Mouse (Mus musculus) liver, postnatal 0 days (tissue): ENCODE measurements around the gene Gm10945. TPM values are rescaled to one million over a fixed set of nuclear protein-coding genes. Genes with fewer than 3 reads are reported as not detected.

Experiments
- ATAC-seq: fragments of 200-750 bp; cut with Nextera tagmentation; 2 replicates; pipeline ENCODE4 v1.8.0; 2017; ENCODE audit warnings: mild to moderate bottlenecking, moderate library complexity
- DNase-seq: peaks from one replicate; pipeline ENCODE4 v3.0.0-alpha.2; 2016
- H3K27ac ChIP-seq: fragments of 300-500 bp; sonication (generic); 2 replicates; pipeline ENCODE4 v1.5.1; 2014; ENCODE audit warnings: antibody characterized with exemption, moderate library complexity, mild to moderate bottlenecking, low read depth
- H3K27me3 ChIP-seq: fragments of 300-500 bp; sonication (generic); 2 replicates; pipeline ENCODE4 v1.6.1; 2014; ENCODE audit warnings: low read length, control low read depth, mixed read lengths; ENCODE audit not compliant: insufficient read depth
- H3K36me3 ChIP-seq: fragments of 300-500 bp; sonication (generic); replicated peaks from 2 replicates; pipeline ENCODE4 v1.6.1; 2014; ENCODE audit warnings: mild to moderate bottlenecking, control low read depth, low read length, moderate library complexity, mixed read lengths; ENCODE audit not compliant: insufficient read depth
- H3K4me1 ChIP-seq: fragments of 300-500 bp; sonication (generic); 2 replicates; pipeline ENCODE4 v1.6.1; 2014; ENCODE audit warnings: antibody characterized with exemption, mild to moderate bottlenecking, control low read depth; ENCODE audit not compliant: insufficient read depth
- H3K4me2 ChIP-seq: fragments of 300-500 bp; sonication (generic); 2 replicates; pipeline ENCODE4 v1.6.1; 2014; ENCODE audit warnings: low read depth, mild to moderate bottlenecking, low read length, moderate library complexity, mixed read lengths
- H3K4me3 ChIP-seq: fragments of 300-500 bp; sonication (generic); 2 replicates; pipeline ENCODE4 v1.5.1; 2014; ENCODE audit warnings: low read depth, low read length
- H3K9ac ChIP-seq: fragments of 300-500 bp; sonication (generic); replicated peaks from 2 replicates; pipeline ENCODE4 v1.6.1; 2014; ENCODE audit warnings: mild to moderate bottlenecking, moderate library complexity
- H3K9me3 ChIP-seq: fragments of 300-500 bp; sonication (generic); 2 replicates; pipeline ENCODE4 v1.6.1; 2016; ENCODE audit warnings: mild to moderate bottlenecking, control low read depth, low read length, mixed read lengths
- CTCF ChIP-seq: sonication (generic); IDR thresholded peaks from 2 replicates; pipeline ENCODE4 v1.5.1; 2016; ENCODE audit warnings: antibody characterized with exemption, low read depth
- EP300 ChIP-seq: IDR thresholded peaks from 2 replicates; pipeline ENCODE4 v1.6.1; 2016; ENCODE audit warnings: antibody characterized with exemption, low read depth, mild to moderate bottlenecking
- WGBS: fragments of 180-500 bp; shearing (Covaris S2); extraction: QIAGEN DNeasy Blood & Tissue Kit; methylation state at CpG from one replicate; pipeline ENCODE4 v1.1.7; 2014; ENCODE audit not compliant: insufficient replicate concordance; 5-methylcytosine and 5-hydroxymethylcytosine counted together
- polyA plus RNA-seq: library from polyadenylated mRNA; unstranded; fragments of >200 nt; fragmentation: Nextera tagmentation; extraction: Ambion mirVana; gene quantifications from 2 replicates; pipeline ENCODE4 v1.2.1, GENCODE M21; 2015

Gm10945 gene
- polyA plus RNA-seq, 1 experiment from 2014 or later, result not detected

- Histone ChIP-seq H3K9me3 (no peaks in the 10 kb centered on the region), H3K4me3 (no peak overlapping the region), H3K27ac (no peak overlapping the region), H3K36me3 (no peaks in the 10 kb centered on the region), H3K27me3 (no peaks in the 10 kb centered on the region), H3K4me2 (no peak overlapping the region), H3K9ac (no peak overlapping the region), H3K4me1 (no peaks in the 10 kb centered on the region)
- DNase-seq (no peak), ATAC-seq (no peak)
- no peak for TF ChIP-seq CTCF
- TF ChIP-seq EP300, result no peak
- 63% methylated on average over 1 of the region's 1 CpGs for WGBS
Measured at GRCm38 (mm10) chr10:6723765-6724164, 37.8 kb downstream of the Gm10945 start.

GRCm38 (mm10) chr10:6717181-6717948, 44.2 kb downstream of the Gm10945 start:
- no peak overlapping the region for H3K27ac ChIP-seq
- H3K36me3 ChIP-seq, result no peaks in the 10 kb centered on the region
- no peak overlapping the region for H3K4me3 ChIP-seq
- no peak for TF ChIP-seq EP300
- no peak for TF ChIP-seq CTCF
- no peak overlapping the region for H3K4me2 ChIP-seq
- DNase-seq (no peak), ATAC-seq (peak; percentile 74)
- 24% methylated on average over 4 of the region's 4 CpGs for WGBS
- no peaks in the 10 kb centered on the region for H3K4me1 ChIP-seq
- H3K27me3 ChIP-seq, result no peaks in the 10 kb centered on the region
- no peak overlapping the region for H3K9ac ChIP-seq
- no peaks in the 10 kb centered on the region for H3K9me3 ChIP-seq

DNA sequence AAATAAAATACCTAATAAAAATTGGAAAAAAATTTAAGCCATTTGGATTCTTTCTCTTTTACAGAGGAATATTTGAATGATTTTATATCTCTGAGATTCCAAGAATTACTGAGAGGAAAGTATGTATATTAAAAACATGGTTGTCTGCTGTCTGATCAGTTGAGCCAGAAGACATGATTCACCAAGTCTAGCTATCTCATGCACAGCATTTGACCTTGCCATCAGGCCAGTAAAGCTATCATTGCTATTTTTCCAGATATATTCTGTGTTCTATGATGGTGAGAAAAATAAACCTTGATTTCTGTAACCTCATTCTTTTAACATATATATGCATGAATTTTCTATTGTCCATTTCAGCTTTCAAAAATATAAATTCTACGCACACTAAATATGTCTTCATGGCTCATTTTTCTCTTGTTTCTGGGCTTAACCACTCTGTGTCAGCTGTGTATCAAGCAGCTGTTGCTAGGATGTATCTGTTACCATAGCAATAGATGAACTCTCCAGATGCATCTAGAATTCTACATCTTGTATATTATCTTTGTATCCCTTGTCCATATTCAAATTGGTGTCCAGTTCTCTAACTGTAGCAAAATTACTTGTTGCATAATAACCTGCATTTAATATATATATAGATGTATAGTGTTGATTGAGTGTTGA, 56.2 kb downstream of the Gm10945 start:
- ATAC-seq (no peak), DNase-seq (no peak)
- Histone ChIP-seq H3K36me3 (no peaks in the 10 kb centered on the region), H3K27ac (no peak overlapping the region), H3K4me1 (no peaks in the 10 kb centered on the region), H3K4me2 (no peak overlapping the region), H3K9me3 (no peaks in the 10 kb centered on the region), H3K4me3 (no peak overlapping the region), H3K9ac (no peak overlapping the region), H3K27me3 (no peaks in the 10 kb centered on the region)
- TF ChIP-seq EP300 (no peak), CTCF (no peak)
- 75% methylated on average over 1 of the region's 1 CpGs for WGBS

- H3K36me3 ChIP-seq, result no peaks in the 10 kb centered on the region
- H3K4me2 ChIP-seq, result no peak overlapping the region
- DNase-seq, result peak; percentile 16
Measured at GRCm38 (mm10) chr10:6694218-6694850, 67.2 kb downstream of the Gm10945 start.

More at GRCm38 (mm10) chr10:6694218-6694850, 67.2 kb downstream of the Gm10945 start:
- no peak for ATAC-seq
- Histone ChIP-seq H3K27ac (no peak overlapping the region), H3K4me1 (no peaks in the 10 kb centered on the region), H3K4me3 (no peak overlapping the region), H3K27me3 (no peaks in the 10 kb centered on the region), H3K9ac (no peak overlapping the region), H3K9me3 (no peaks in the 10 kb centered on the region)
- TF ChIP-seq CTCF (peak; percentile 65), EP300 (no peak)
- WGBS, result 53% methylated on average over 13 of the region's 13 CpGs

Other genes starting within 250 kb of the Gm10945 start
- gene Oprm1, start 3.3 kb downstream of the Gm10945 start, polyA plus RNA-seq, result not detected in 2 replicates